Mouse (Mus musculus): ENCODE results near the gene Tmem14c.

DNA sequence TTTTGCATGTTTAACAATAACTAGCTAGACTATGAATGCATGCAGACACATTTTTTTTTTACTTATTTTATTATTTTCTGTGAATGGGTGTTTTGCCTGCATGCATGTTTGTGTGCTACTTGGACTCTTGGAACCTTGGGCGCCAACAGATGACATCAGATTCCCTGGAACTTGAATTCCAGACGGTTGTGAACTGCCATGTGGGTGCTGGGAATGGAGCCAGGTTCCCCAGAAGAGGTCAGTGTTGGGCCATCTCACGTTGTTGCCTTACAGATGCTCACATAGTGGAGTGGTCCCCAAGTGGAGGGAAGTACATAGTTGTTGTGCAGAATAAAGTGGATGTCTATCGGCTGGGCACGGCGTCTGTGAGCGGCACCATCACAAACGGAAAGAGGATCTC, 7.1 kb upstream of the Tmem14c start:
- TF ChIP-seq CTCF (IDR thresholded peaks at IDR 0.05; ENCODE audit: low read depth, low read length), result peak; percentile 14; the same call in 1 of the 2 replicates
- TF ChIP-seq POLR2A (IDR thresholded peaks at IDR 0.05; ENCODE audit: extremely low read depth, insufficient read depth, low read length), result no peak
